Mouse (Mus musculus) 3134 (cell line): ENCODE results near the gene Vmp1.

ENCODE experiments used
- DNase-seq: peaks from one replicate; pipeline ENCODE4 v3.0.0-alpha.2; 2011; ENCODE audit warnings: low spot score; ENCODE audit not compliant: insufficient read length; ENCODE audit errors: extremely low read depth

The Vmp1 gene

GRCm38 (mm10) chr11:86604732-86605520 lies 78.7 kb downstream of the Vmp1 start:
- DNase-seq, result no peak

DNA sequence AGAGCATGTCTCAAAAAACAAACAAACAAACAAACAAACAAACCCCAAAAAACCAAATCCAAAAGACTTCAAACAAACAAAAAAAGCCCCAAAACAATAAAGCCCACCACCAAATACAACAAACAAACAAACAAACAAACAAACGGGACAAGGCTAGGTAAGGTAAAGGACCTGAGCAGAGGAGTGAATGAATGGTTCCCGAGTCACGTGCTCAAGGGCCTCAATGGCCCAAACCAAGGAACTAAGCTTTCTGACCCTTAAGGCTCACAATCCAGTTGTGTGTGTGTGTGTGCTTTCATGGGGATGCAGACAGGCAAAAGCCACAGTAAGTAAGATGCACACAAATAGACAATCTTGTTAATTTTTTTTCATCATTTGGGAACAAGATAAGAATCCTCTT lies 79.3 kb downstream of the Vmp1 start:
- DNase-seq, result no peak

DNA sequence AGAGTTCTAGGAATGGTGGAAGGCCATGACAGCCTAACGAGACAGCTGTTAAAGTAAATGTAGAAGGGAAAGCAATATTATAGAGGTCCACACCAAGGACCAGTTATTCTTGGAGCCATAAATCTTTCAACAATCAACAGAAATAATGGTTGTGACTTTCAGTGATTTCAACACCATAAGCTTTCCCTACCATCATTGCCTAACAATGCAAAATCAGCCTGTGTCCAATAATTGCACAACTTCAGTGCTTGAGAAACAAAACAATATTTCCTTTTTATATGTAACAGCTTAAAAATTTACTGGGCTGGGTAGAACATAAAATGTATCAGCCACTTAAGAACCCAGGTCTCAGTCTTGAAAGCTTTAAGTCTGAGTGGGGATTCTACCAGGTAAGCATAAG lies 79.9 kb downstream of the Vmp1 start:
- no peak for DNase-seq

- DNase-seq, result no peak
These were observed 81.5 kb downstream of the Vmp1 start for GRCm38 (mm10) chr11:86602116-86602515.

DNA sequence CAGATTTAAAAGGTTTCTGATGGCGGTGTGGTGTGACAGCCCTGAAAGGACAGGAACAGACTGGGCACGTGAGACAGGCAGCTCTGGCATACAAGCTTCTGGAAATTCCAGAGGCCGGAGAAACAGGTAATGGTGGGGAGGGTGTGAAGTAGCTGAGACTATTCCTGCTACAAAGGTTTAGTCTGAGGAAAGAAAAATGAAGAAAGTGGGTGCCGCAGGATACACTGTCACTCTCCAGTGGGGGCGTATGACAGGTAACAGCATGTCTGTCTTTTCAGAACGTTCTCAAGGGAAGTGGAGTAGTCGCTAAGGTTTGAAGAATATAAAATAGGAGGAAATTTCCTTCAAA lies 83.5 kb downstream of the Vmp1 start:
- DNase-seq, result no peak

DNA sequence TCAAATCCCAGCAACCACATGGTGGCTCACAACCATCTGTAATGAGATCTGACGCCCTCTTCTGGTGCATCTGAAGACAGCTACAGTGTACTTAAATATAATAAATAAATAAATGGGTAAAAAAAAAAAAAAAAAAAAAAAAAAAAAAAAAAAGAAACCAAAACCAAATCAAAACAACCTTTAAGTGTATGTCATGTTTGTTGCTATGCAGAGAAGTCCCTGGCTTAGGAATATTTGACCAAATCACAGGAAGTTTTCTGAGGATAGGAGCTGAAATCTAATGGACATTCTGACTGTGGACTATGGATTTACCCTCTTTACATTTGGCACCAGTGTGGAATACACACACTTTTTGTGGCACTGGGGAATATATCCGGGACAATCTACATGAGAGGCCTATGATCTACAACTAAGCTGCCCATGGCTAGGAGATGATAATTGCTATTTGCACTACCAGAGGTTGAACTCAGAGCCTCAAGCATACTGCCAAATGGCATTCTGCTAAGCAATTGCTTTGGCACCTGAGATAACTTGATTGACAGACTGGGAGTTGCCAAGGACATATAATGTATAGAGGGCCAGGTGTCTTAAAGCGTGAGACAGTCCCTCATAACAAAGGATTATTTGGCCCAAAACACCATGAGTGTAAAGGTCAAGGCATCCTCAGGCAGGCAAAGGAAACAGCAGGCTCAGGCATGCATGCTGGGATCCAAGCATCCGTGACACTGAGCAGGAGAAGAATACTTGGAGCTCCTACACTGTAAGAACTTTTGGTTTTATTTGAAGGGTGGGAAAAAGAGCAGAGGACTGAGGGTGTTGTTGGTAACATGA lies 84.0 kb downstream of the Vmp1 start:
- no peak for DNase-seq

- DNase-seq, result no peak
These were observed 85.1 kb downstream of the Vmp1 start for GRCm38 (mm10) chr11:86598572-86598971.

DNA sequence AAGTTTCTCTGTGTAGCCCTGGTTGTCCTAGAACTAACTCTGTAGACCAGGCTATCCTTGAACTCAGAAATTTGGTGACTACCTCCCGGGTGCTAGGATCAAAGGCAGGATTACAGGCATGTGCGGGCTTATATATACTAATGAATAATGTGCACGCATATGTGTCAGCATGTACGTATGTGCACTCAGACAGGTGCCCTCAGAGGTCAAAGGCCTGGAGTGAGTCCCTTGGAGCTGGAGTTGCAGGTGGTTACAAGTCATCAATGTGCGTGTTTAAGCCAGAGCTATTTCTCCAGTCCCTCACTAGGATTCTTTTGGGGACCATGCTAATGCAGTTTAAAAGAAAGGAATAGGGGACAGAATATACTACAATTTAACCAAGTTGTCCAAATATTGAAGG lies 85.5 kb downstream of the Vmp1 start:
- DNase-seq, result no peak

- no peak for DNase-seq
These were observed 86.7 kb downstream of the Vmp1 start for GRCm38 (mm10) chr11:86596976-86597375.

DNA sequence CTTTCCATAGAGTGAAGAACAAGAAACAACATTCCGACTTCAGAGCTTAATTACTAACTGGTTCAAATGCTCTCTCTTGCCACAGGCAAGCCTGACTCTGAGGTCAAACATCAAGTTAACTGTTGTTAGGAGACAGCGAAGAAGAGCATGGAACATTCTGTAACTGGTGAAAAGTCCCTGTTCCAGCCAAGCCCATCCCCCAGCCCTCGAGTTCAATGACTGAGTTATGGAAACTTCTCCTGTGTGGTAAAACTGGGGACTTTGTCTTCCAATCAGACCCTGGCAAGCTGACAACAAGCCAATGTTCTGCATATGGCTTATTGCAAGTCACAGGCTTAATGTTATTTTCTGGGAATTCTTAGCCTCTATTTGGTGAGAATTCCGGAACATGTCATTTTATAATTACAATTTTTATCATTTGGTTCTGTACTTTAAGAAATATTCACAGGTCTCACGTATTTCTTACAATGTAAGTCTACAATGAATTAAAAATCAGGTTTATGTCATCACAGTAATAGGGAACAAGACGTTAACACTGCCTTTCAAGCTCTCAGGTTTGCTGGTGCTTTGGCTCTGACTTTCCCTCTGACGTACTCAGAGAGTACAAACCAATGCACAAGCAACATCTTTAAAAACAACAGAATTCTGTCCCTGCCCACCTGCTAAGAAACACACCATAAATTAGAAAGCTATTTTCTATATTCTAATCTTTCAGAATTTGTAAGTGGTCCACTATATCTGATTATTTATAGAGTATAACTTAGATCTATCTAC lies 87.3 kb downstream of the Vmp1 start:
- no peak for DNase-seq

- no peak for DNase-seq
These were observed 88.3 kb downstream of the Vmp1 start for GRCm38 (mm10) chr11:86595366-86595765.

- no peak for DNase-seq
These were observed 89.3 kb downstream of the Vmp1 start for GRCm38 (mm10) chr11:86594188-86594876.

DNA sequence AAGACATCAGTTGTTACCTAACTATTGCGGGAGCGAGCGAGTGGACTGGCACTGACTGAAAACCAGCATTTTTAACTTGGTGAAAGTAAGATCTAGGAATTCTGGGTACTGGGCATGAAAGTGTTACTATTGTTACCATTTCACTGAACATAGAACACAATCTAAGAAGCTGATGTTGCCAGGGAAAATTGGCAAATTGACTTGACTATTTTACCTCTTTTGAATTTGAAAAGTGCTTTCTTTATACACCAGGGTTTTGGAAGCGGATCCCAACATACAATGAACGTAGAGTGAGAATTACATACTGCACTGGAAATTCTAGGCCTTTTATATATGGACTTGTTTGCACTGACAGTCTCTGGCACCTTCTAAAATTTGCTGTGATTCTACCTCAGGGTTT lies 90.2 kb downstream of the Vmp1 start:
- DNase-seq, result no peak

GRCm38 (mm10) chr11:86592993-86593392 lies 90.6 kb downstream of the Vmp1 start:
- peak; percentile 66 for DNase-seq

- no peak for DNase-seq
These were observed 91.6 kb downstream of the Vmp1 start for GRCm38 (mm10) chr11:86591931-86592616.

- no peak for DNase-seq
These were observed 92.3 kb downstream of the Vmp1 start for GRCm38 (mm10) chr11:86591301-86591845.

DNA sequence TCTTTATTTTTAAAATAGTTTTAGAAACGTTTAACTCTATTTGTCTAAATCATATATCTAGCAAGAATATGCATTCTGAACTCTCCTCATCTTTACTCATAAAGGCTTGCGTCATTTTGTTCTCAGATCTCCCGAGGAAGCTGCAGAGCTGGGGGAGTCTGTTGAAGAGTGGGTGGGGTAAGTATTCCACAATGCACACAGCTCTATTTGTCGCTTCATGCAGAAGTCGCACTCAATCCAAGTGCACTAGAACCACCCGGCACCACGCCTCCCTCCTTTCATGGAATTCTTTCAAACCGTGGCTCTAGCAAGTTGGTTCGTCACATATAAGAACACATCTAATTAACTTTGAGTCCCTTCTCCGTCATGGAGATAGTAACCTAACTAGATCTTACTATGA lies 93.1 kb downstream of the Vmp1 start:
- DNase-seq, result no peak

GRCm38 (mm10) chr11:86590066-86590465 lies 93.6 kb downstream of the Vmp1 start:
- no peak for DNase-seq

- DNase-seq, result no peak
These were observed 94.9 kb downstream of the Vmp1 start for GRCm38 (mm10) chr11:86588583-86589298.
